Mouse (Mus musculus) embryonic fibroblast, embryonic 13.5 days (primary cell): Measurements from ENCODE around the gene Rad51b.

Experiments
- CTCF ChIP-seq: IDR thresholded peaks from 2 replicates; pipeline ENCODE4 v1.5.1; 2011; ENCODE audit warnings: mild to moderate bottlenecking, control low read depth, low read length, moderate library complexity, borderline replicate concordance; ENCODE audit not compliant: insufficient read depth
- POLR2A ChIP-seq: IDR thresholded peaks from 2 replicates; pipeline ENCODE4 v1.6.1; 2011; ENCODE audit warnings: low read depth, mild to moderate bottlenecking, control low read depth, low read length, moderate library complexity

DNA sequence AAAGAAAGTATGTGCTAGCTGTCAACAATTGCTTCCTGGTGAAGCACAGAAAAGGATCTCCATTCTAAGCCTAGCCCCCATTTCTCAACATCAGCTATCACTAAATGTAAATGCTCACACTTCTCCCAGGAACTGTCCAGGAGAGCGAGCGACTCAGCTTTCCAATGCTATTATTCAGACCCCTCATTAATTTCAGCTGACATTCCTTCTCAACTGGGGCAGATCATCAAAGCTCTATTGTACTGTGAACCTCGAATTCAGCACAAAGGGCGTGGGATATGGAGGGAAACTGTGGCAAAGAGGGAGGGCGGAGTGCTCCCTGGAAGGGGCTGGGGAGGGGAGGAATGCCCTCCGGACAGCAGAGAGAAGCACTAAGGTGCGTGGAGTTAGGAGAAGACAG, 528.8 kb downstream of the Rad51b start:
- TF ChIP-seq POLR2A: no peak
- no peak for TF ChIP-seq CTCF
